Mouse (Mus musculus): ENCODE data around the gene Crocc2.

- TF ChIP-seq CTCF (IDR thresholded peaks at IDR 0.05; ENCODE audit: insufficient read depth, low read depth, low read length) = no peak
- TF ChIP-seq POLR2A (IDR thresholded peaks at IDR 0.05; ENCODE audit: insufficient read depth, low read depth, low read length) = no peak
Measured at GRCm38 (mm10) chr1:93139713-93140112, 28.8 kb upstream of the Crocc2 start.
